Comparison of ENCODE assay signal across 8 mouse cellular contexts in genomic region chr13:69086613-69087012, GRCm38 (mm10).
A peak's percentile ranks its signal among the peaks of the same experiment; 100 is the strongest.
DNase-seq lines count a peak whose midpoint lies in the region; ATAC-seq and TF ChIP-seq lines count a peak whose summit lies in the region.

No protein-coding gene starts in this region.

- H3K36me3 ChIP-seq in embryonic facial prominence, embryonic 13.5 days, result no peaks in the 10 kb centered on the region
- H3K36me3 ChIP-seq in hindbrain, postnatal 0 days (ENCODE audit: insufficient read depth, low read length), result no peaks in the 10 kb centered on the region
- no peaks in the 10 kb centered on the region for H3K36me3 ChIP-seq in midbrain, embryonic 12.5 days

- no peak overlapping the region for H3K4me2 ChIP-seq in embryonic facial prominence, embryonic 13.5 days
- H3K4me2 ChIP-seq in hindbrain, postnatal 0 days (ENCODE audit: low read depth, low read length), result no peak overlapping the region
- H3K4me2 ChIP-seq in midbrain, embryonic 12.5 days (replicated peaks), result no peak overlapping the region

- H3K27me3 ChIP-seq in embryonic facial prominence, embryonic 13.5 days, result no peaks in the 10 kb centered on the region
- no peaks in the 10 kb centered on the region for H3K27me3 ChIP-seq in hindbrain, postnatal 0 days (ENCODE audit: insufficient read depth, low read length)
- H3K27me3 ChIP-seq in midbrain, embryonic 12.5 days, result no peaks in the 10 kb centered on the region

- ATAC-seq in embryonic facial prominence, embryonic 13.5 days (ENCODE audit: insufficient number of reproducible peaks, insufficient read depth, low FRiP score, low TSS enrichment, low read depth), result peak; percentile 56; the same call in 1 of the 2 replicates
- peak; percentile 79 for ATAC-seq in hindbrain, postnatal 0 days
- ATAC-seq in midbrain, embryonic 12.5 days (ENCODE audit: low FRiP score, low read depth), result peak; percentile 71; the same call in 1 of the 2 replicates

- no peaks in the 10 kb centered on the region for H3K9me3 ChIP-seq in embryonic facial prominence, embryonic 13.5 days
- H3K9me3 ChIP-seq in hindbrain, postnatal 0 days (ENCODE audit: low read length), result no peaks in the 10 kb centered on the region
- no peaks in the 10 kb centered on the region for H3K9me3 ChIP-seq in midbrain, embryonic 12.5 days

- no peaks in the 10 kb centered on the region for H3K4me1 ChIP-seq in embryonic facial prominence, embryonic 13.5 days
- no peaks in the 10 kb centered on the region for H3K4me1 ChIP-seq in hindbrain, postnatal 0 days (ENCODE audit: insufficient read depth, low read length)
- no peaks in the 10 kb centered on the region for H3K4me1 ChIP-seq in midbrain, embryonic 12.5 days

- TF ChIP-seq CTCF in hindbrain, postnatal 0 days (IDR thresholded peaks at IDR 0.05; ENCODE audit: low read depth), result peak; percentile 75

- H3K4me3 ChIP-seq in embryonic facial prominence, embryonic 13.5 days, result no peak overlapping the region
- no peak overlapping the region for H3K4me3 ChIP-seq in hindbrain, postnatal 0 days (ENCODE audit: low read length)
- no peak overlapping the region for H3K4me3 ChIP-seq in midbrain, embryonic 12.5 days

- DNase-seq in cerebellum, adult 18-20 months, result peak; percentile 21 to 27
- no peak for DNase-seq in cerebellum, adult 11-12 months
- DNase-seq in adrenal gland, adult (ENCODE audit: inconsistent age in 2 of 2, low spot score in 1 of 2), result peak; percentile 23 to 82
- peak; percentile 72 for DNase-seq in hindbrain, postnatal 0 days (ENCODE audit: low spot score)
- DNase-seq in left cerebral cortex, adult 11 months (ENCODE audit: low spot score), result peak; percentile 27
- DNase-seq in testis, postnatal 10 days (ENCODE audit: low spot score), result peak; percentile 83

- H3K9ac ChIP-seq in embryonic facial prominence, embryonic 13.5 days, result no peak overlapping the region
- no peak overlapping the region for H3K9ac ChIP-seq in hindbrain, postnatal 0 days (replicated peaks; ENCODE audit: low read length)
- no peak overlapping the region for H3K9ac ChIP-seq in midbrain, embryonic 12.5 days (replicated peaks)

- H3K27ac ChIP-seq in embryonic facial prominence, embryonic 13.5 days, result no peak overlapping the region
- no peak overlapping the region for H3K27ac ChIP-seq in hindbrain, postnatal 0 days
- no peak overlapping the region for H3K27ac ChIP-seq in midbrain, embryonic 12.5 days (replicated peaks)

- WGBS in embryonic facial prominence, embryonic 13.5 days, result 48% methylated on average over 1 of the region's 1 CpGs
- WGBS in hindbrain, postnatal 0 days, result 60% methylated on average over 1 of the region's 1 CpGs
- whole genome bisulfite sequencing in midbrain, embryonic 12.5 days, result 64% methylated on average over 1 of the region's 1 CpGs
